Mouse (Mus musculus): Measurements from ENCODE around the gene Slit3.

DNA sequence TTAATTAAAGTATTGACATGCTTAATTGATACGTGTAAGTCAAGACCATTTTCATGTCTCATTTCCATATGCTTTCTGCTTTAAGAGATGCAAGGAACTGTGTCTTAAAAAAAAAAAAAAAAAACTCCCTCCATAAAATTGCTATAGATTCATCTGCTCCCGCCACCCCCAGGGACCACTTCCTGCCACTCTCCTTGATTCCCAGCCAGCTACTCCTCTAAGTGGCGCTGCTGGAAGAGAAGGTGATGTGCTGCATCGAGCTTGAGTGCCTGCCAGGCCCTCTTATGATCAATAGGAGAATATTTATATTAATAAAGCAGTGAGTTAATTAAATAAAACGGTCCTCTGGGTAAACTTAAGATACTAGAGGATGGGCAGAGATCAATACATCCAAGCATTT, 370.7 kb downstream of the Slit3 start:
- no peak for TF ChIP-seq GATA1 (IDR thresholded peaks at IDR 0.05; ENCODE audit: low read length)
- TF ChIP-seq TAL1 (IDR thresholded peaks at IDR 0.05; ENCODE audit: low read length), result no peak
